Mouse (Mus musculus): ENCODE results near the gene Cxcl2. TPM values are rescaled to one million over a fixed set of nuclear protein-coding genes. Genes with fewer than 3 reads are reported as not detected.

Gene Cxcl2
- total RNA-seq, 2 experiments from 2014 or later = not detected

- intact Hi-C loops (cut with DNase I) = no loop called here
- no peak for DNase-seq (ENCODE audit: low spot score in 2 of 2)
These were observed 49.2 kb downstream of the Cxcl2 start for GRCm38 (mm10) chr5:90952731-90953481.

Other genes with a start within 250 kb of the Cxcl2 start
- under 1 TPM; 0.22 to 0.27 TPM for gene Cxcl5, start 144.5 kb upstream of the Cxcl2 start, total RNA-seq (2021)
- gene Ppbp, start 135.4 kb upstream of the Cxcl2 start, total RNA-seq (2021) = under 1 TPM in 1 of 2 experiments, not detected in 1; 0.66 TPM
- gene Pf4, start 131.4 kb upstream of the Cxcl2 start, total RNA-seq (2021) = 1 to 10 TPM; 4.7 to 5.2 TPM
- not detected for gene Cxcl3, start 117.8 kb upstream of the Cxcl2 start, total RNA-seq (2021)
- gene Cxcl15, start 109.3 kb upstream of the Cxcl2 start, total RNA-seq (2021) = not detected
- gene Cxcl1, start 12.6 kb upstream of the Cxcl2 start, total RNA-seq (2021) = under 1 TPM in 1 of 2 experiments, not detected in 1; 0.49 TPM
- 10 to 100 TPM; 10.7 to 15.7 TPM for gene Mthfd2l, start 27.2 kb downstream of the Cxcl2 start, total RNA-seq (2021)
- gene Epgn, start 123.6 kb downstream of the Cxcl2 start, total RNA-seq (2021) = not detected
- gene Ereg, start 170.8 kb downstream of the Cxcl2 start, total RNA-seq (2021) = not detected
- gene Areg, start 235.7 kb downstream of the Cxcl2 start, total RNA-seq (2021) = not detected

Measured in left cerebral cortex, postnatal 14 days (tissue).